Mouse (Mus musculus): ENCODE data around the gene Mapre1. TPM values are rescaled to one million over a fixed set of nuclear protein-coding genes. Genes with fewer than 3 reads are reported as not detected.

Mapre1 gene
- polyA plus RNA-seq, 1 experiment: 8.2 TPM

GRCm38 (mm10) chr2:153741437-153742065, 477 bp downstream of the Mapre1 start:
- Histone ChIP-seq H3K27me3 (ENCODE audit: control insufficient read depth, insufficient read depth, low read length) (no peaks in the 10 kb centered on the region), H3K4me3 (ENCODE audit: control insufficient read depth, low read depth, low read length) (peak overlapping the region; percentile 92), H3K4me1 (ENCODE audit: control insufficient read depth, insufficient read depth, low read length) (peaks cover 7% of the 10 kb centered on the region), H3K27ac (ENCODE audit: control insufficient read depth, insufficient read depth, low read depth, low read length) (peak overlapping the region; percentile 86), H3K36me3 (ENCODE audit: control insufficient read depth, insufficient read depth, low read length) (no peaks in the 10 kb centered on the region)
- no peak for TF ChIP-seq POLR2A (IDR thresholded peaks at IDR 0.05; ENCODE audit: control insufficient read depth, low read depth, low read length)
- no peak for TF ChIP-seq CTCF (IDR thresholded peaks at IDR 0.05; ENCODE audit: control insufficient read depth, insufficient read depth, insufficient replicate concordance, low read depth, low read length)

DNA sequence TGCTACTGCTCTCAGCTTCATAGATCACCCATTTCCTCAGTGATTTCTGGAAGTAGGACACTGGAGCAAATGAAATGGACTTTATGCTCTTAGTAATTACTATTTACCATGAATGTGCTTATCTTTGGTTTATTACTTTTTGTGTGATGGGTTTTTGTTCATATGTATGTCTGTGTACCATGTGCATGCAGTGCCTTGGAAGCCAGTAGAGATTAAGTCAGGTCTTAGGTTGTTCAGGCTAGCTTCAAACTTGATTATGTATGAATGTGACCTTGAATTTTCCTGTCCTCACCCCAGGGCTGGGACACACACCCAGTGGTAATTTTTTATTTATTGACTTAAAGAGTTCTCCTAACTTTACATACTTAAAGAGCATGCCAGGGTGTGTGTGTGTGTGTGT, 6.9 kb downstream of the Mapre1 start:
- H3K27me3 ChIP-seq (ENCODE audit: control insufficient read depth, insufficient read depth, low read length): no peaks in the 10 kb centered on the region
- no peaks in the 10 kb centered on the region for H3K4me1 ChIP-seq (ENCODE audit: control insufficient read depth, insufficient read depth, low read length)
- TF ChIP-seq CTCF (IDR thresholded peaks at IDR 0.05; ENCODE audit: control insufficient read depth, insufficient read depth, insufficient replicate concordance, low read depth, low read length) (no peak), POLR2A (IDR thresholded peaks at IDR 0.05; ENCODE audit: control insufficient read depth, low read depth, low read length) (no peak)
- no peak overlapping the region for H3K4me3 ChIP-seq (ENCODE audit: control insufficient read depth, low read depth, low read length)
- H3K36me3 ChIP-seq (ENCODE audit: control insufficient read depth, insufficient read depth, low read length): no peaks in the 10 kb centered on the region; the same call in 1 of the 2 replicates
- no peak overlapping the region for H3K27ac ChIP-seq (ENCODE audit: control insufficient read depth, insufficient read depth, low read depth, low read length)

- H3K4me1 ChIP-seq (ENCODE audit: control insufficient read depth, insufficient read depth, low read length): no peaks in the 10 kb centered on the region
- TF ChIP-seq POLR2A (IDR thresholded peaks at IDR 0.05; ENCODE audit: control insufficient read depth, low read depth, low read length) (no peak), CTCF (IDR thresholded peaks at IDR 0.05; ENCODE audit: control insufficient read depth, insufficient read depth, insufficient replicate concordance, low read depth, low read length) (no peak)
- H3K4me3 ChIP-seq (ENCODE audit: control insufficient read depth, low read depth, low read length): no peak overlapping the region
- H3K27me3 ChIP-seq (ENCODE audit: control insufficient read depth, insufficient read depth, low read length): no peaks in the 10 kb centered on the region
- H3K36me3 ChIP-seq (ENCODE audit: control insufficient read depth, insufficient read depth, low read length): no peaks in the 10 kb centered on the region; the same call in none of the 2 replicates
- no peak overlapping the region for H3K27ac ChIP-seq (ENCODE audit: control insufficient read depth, insufficient read depth, low read depth, low read length)
These were observed 9.3 kb downstream of the Mapre1 start for GRCm38 (mm10) chr2:153750363-153750762.

- TF ChIP-seq CTCF (IDR thresholded peaks at IDR 0.05; ENCODE audit: control insufficient read depth, insufficient read depth, insufficient replicate concordance, low read depth, low read length) (no peak), POLR2A (IDR thresholded peaks at IDR 0.05; ENCODE audit: control insufficient read depth, low read depth, low read length) (no peak)
- peaks cover 6% of the 10 kb centered on the region for H3K36me3 ChIP-seq (ENCODE audit: control insufficient read depth, insufficient read depth, low read length)
- no peaks in the 10 kb centered on the region for H3K27me3 ChIP-seq (ENCODE audit: control insufficient read depth, insufficient read depth, low read length)
- H3K4me1 ChIP-seq (ENCODE audit: control insufficient read depth, insufficient read depth, low read length): no peaks in the 10 kb centered on the region
- no peak overlapping the region for H3K4me3 ChIP-seq (ENCODE audit: control insufficient read depth, low read depth, low read length)
- no peak overlapping the region for H3K27ac ChIP-seq (ENCODE audit: control insufficient read depth, insufficient read depth, low read depth, low read length)
These were observed 21.0 kb downstream of the Mapre1 start for GRCm38 (mm10) chr2:153762121-153762520.

DNA sequence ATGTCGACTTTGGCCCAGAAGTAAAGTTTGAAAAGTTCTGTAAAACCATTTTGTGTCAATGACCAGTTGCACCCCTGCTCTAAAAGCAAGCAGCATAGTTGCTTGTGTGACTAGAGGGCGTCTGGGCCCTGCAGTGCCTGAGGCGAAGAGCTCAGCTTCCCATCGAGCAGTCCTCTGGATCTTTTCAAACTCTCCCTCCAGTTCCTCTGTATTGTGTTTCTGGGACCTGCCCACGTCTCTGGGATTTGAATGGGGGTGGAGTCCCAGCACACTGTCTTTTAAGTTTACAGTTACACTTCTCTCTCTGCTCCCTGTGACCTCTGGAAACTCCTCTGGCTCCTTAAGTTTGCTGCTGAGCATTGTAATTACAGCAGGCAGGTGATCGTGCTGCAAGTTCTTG, 26.4 kb downstream of the Mapre1 start:
- H3K27me3 ChIP-seq (ENCODE audit: control insufficient read depth, insufficient read depth, low read length): no peaks in the 10 kb centered on the region
- H3K27ac ChIP-seq (ENCODE audit: control insufficient read depth, insufficient read depth, low read depth, low read length): no peak overlapping the region
- H3K4me1 ChIP-seq (ENCODE audit: control insufficient read depth, insufficient read depth, low read length): no peaks in the 10 kb centered on the region; the same call in 1 of the 2 replicates
- H3K4me3 ChIP-seq (ENCODE audit: control insufficient read depth, low read depth, low read length): no peak overlapping the region
- peaks cover 3% of the 10 kb centered on the region for H3K36me3 ChIP-seq (ENCODE audit: control insufficient read depth, insufficient read depth, low read length)
- TF ChIP-seq POLR2A (IDR thresholded peaks at IDR 0.05; ENCODE audit: control insufficient read depth, low read depth, low read length) (no peak), CTCF (IDR thresholded peaks at IDR 0.05; ENCODE audit: control insufficient read depth, insufficient read depth, insufficient replicate concordance, low read depth, low read length) (no peak)

- TF ChIP-seq POLR2A (IDR thresholded peaks at IDR 0.05; ENCODE audit: control insufficient read depth, low read depth, low read length): no peak
- TF ChIP-seq CTCF (IDR thresholded peaks at IDR 0.05; ENCODE audit: control insufficient read depth, insufficient read depth, insufficient replicate concordance, low read depth, low read length): no peak
- no peak overlapping the region for H3K27ac ChIP-seq (ENCODE audit: control insufficient read depth, insufficient read depth, low read depth, low read length)
- H3K4me1 ChIP-seq (ENCODE audit: control insufficient read depth, insufficient read depth, low read length): peaks cover 4% of the 10 kb centered on the region
- H3K36me3 ChIP-seq (ENCODE audit: control insufficient read depth, insufficient read depth, low read length): no peaks in the 10 kb centered on the region; the same call in none of the 2 replicates
- no peaks in the 10 kb centered on the region for H3K27me3 ChIP-seq (ENCODE audit: control insufficient read depth, insufficient read depth, low read length)
- H3K4me3 ChIP-seq (ENCODE audit: control insufficient read depth, low read depth, low read length): no peak overlapping the region
These were observed 27.8 kb downstream of the Mapre1 start for GRCm38 (mm10) chr2:153768881-153769280.

- no peak for TF ChIP-seq POLR2A (IDR thresholded peaks at IDR 0.05; ENCODE audit: control insufficient read depth, low read depth, low read length)
- TF ChIP-seq CTCF (IDR thresholded peaks at IDR 0.05; ENCODE audit: control insufficient read depth, insufficient read depth, insufficient replicate concordance, low read depth, low read length): no peak
- Histone ChIP-seq H3K27me3 (ENCODE audit: control insufficient read depth, insufficient read depth, low read length) (no peaks in the 10 kb centered on the region), H3K27ac (ENCODE audit: control insufficient read depth, insufficient read depth, low read depth, low read length) (0 out of 2 replicates have a peak overlapping the region, but pooled peaks have one; percentile 49), H3K36me3 (ENCODE audit: control insufficient read depth, insufficient read depth, low read length) (no peaks in the 10 kb centered on the region; the same call in 1 of the 2 replicates), H3K4me3 (ENCODE audit: control insufficient read depth, low read depth, low read length) (no peak overlapping the region), H3K4me1 (ENCODE audit: control insufficient read depth, insufficient read depth, low read length) (peaks cover 4% of the 10 kb centered on the region)
These were observed 31.9 kb downstream of the Mapre1 start for GRCm38 (mm10) chr2:153772950-153773349.
